Mouse (Mus musculus): ENCODE results near the gene Snrpd3.

DNA sequence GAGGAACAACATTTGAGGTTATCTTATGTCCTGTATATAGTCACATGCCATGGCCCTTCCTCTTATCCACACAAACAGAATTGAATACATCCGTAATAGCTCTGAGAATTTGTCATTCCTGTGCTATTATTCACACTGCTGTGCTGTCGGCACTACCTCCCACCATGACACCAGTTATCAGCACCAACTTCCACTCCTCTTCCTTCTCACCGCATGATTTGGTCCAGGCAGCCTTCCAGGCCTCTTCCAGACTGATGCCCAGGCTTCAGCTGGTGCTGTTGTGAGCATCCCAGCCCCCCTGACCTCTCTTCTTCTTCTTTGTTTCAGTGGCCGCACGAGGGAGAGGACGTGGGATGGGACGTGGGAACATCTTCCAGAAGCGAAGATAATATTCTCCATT lies 17.6 kb downstream of the Snrpd3 start:
- TF ChIP-seq POLR2A (IDR thresholded peaks at IDR 0.05; ENCODE audit: low read depth, low read length), result no peak
- no peak for TF ChIP-seq CTCF (conservative IDR thresholded peaks at IDR 0.05; ENCODE audit: insufficient read depth, insufficient read length, low read depth, low read length)

All from kidney, adult 2 months (tissue).